Mouse (Mus musculus) limb, embryonic 13.5 days (tissue): ENCODE results near the gene Car15. TPM values are rescaled to one million over a fixed set of nuclear protein-coding genes. Genes with fewer than 3 reads are reported as not detected.

ENCODE experiments used
- ATAC-seq: fragments of 200-750 bp; cut with Nextera tagmentation; 2 replicates; pipeline ENCODE4 v1.8.0; 2017; ENCODE audit warnings: low read depth, moderate number of reproducible peaks, moderate TSS enrichment; ENCODE audit not compliant: low FRiP score
- H3K27ac ChIP-seq: fragments of 300-500 bp; sonication (generic); 2 replicates; pipeline ENCODE4 v1.5.1; 2015; ENCODE audit warnings: inconsistent platforms, mild to moderate bottlenecking, moderate library complexity
- H3K27me3 ChIP-seq: fragments of 300-500 bp; sonication (generic); 2 replicates; pipeline ENCODE4 v1.6.1; 2015; ENCODE audit warnings: mild to moderate bottlenecking, inconsistent platforms
- H3K36me3 ChIP-seq: fragments of 300-500 bp; sonication (generic); 2 replicates; pipeline ENCODE4 v1.6.1; 2015; ENCODE audit warnings: inconsistent platforms, mild to moderate bottlenecking, moderate library complexity
- H3K4me1 ChIP-seq: fragments of 300-500 bp; sonication (generic); 2 replicates; pipeline ENCODE4 v1.6.1; 2015; ENCODE audit warnings: inconsistent platforms
- H3K4me2 ChIP-seq: fragments of 300-500 bp; sonication (generic); replicated peaks from 2 replicates; pipeline ENCODE4 v1.6.1; 2015; ENCODE audit warnings: inconsistent platforms, mild to moderate bottlenecking, moderate library complexity
- H3K4me3 ChIP-seq: fragments of 300-500 bp; sonication (generic); 2 replicates; pipeline ENCODE4 v1.5.1; 2015; ENCODE audit warnings: moderate library complexity, mild to moderate bottlenecking, inconsistent platforms
- H3K9ac ChIP-seq: fragments of 300-500 bp; sonication (generic); 2 replicates; pipeline ENCODE4 v1.6.1; 2015; ENCODE audit warnings: mild to moderate bottlenecking, inconsistent platforms
- H3K9me3 ChIP-seq: fragments of 300-500 bp; sonication (generic); 2 replicates; pipeline ENCODE4 v1.6.1; 2016; ENCODE audit warnings: inconsistent platforms
- WGBS: fragments of 180-500 bp; shearing (Covaris S2); methylation state at CpG from one replicate; pipeline ENCODE4 v1.1.7; 2015; 5-methylcytosine and 5-hydroxymethylcytosine counted together
- polyA plus RNA-seq: library from polyadenylated mRNA; unstranded; fragments of >200 nt; fragmentation: Nextera tagmentation; extraction: Ambion mirVana; gene quantifications from 2 replicates; pipeline ENCODE4 v1.2.1, GENCODE M21; 2015

The Car15 gene
- polyA plus RNA-seq, 1 experiment from 2014 or later: 3.0 TPM

DNA sequence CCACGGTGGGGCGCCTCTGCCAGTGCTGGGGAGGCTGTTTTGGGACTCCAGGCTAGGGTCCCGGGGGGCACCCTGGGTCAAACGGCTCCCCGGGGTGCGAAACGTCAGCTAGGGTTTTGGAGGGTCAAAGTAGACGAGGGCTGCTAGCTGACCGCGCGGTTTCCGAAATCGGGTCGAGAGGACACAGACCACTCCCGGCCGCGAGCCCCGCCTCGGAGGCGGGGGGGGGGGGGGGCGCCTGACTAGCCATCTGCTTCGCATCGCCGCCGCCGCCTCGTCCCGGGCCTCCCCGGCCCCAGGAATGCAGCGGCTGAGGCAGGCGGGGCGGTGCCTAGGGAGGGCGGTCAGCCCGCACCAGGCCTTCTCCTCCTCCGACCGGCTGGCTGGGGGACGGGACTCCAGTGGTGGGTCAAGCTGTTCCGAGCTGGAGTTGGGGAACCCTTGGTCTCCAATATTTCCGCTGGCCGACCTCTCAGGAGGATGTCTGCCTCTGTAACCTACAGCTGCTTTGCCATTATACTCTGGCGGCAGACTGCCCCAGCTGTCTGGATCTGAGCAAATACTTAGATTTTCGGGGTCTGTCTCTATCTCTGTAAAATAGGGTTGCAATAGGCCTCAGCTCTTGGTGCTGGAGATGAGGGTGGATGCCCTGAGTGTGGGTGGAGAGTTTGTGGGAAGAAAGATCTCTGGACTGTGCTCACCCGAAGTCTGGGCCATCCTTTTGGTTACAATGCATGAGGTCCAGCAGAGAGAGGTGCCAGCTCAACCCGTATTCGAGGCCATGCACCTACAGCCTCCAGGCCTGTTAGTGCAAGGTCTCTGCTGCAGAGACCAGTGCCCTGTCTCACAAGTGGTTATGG is 39.6 kb downstream of the Car15 start:
- 2% methylated on average over 36 of the region's 45 CpGs for WGBS
- peaks cover 68% of the 10 kb centered on the region for H3K4me1 ChIP-seq
- peak overlapping the region; percentile 75 for H3K4me2 ChIP-seq
- H3K9ac ChIP-seq: peak overlapping the region; percentile 97
- peaks cover 30% of the 10 kb centered on the region for H3K27me3 ChIP-seq
- H3K4me3 ChIP-seq: peak overlapping the region; percentile 93
- H3K27ac ChIP-seq: peak overlapping the region; percentile 98
- H3K36me3 ChIP-seq: peaks cover 18% of the 10 kb centered on the region
- H3K9me3 ChIP-seq: no peaks in the 10 kb centered on the region
- ATAC-seq: peak; percentile 54

DNA sequence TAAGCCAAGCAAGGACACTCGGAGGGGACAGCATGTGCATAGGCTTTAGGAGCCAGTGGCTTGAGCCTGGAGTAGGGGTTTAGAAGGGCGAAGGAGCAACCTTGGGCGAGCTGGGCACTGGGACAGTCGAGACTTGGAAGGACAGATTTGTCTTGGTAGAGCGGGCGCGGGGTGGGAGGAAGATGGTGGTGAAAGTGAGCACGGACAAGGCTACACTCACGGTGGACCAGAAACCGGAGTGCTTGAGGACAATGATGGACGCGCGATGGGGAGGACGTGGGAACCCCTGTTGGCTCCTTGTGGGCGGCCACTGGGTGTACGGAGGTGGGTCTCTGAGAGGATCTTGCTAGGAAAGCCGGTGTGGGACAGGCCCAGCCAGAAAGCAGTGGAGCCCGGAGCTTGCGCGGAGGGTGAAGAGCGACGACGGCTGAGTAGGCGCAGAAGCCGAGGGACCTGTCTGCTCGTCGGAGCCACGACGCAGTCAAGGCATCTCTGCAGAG is 40.3 kb downstream of the Car15 start:
- 1% methylated on average over 29 of the region's 29 CpGs for WGBS

DNA sequence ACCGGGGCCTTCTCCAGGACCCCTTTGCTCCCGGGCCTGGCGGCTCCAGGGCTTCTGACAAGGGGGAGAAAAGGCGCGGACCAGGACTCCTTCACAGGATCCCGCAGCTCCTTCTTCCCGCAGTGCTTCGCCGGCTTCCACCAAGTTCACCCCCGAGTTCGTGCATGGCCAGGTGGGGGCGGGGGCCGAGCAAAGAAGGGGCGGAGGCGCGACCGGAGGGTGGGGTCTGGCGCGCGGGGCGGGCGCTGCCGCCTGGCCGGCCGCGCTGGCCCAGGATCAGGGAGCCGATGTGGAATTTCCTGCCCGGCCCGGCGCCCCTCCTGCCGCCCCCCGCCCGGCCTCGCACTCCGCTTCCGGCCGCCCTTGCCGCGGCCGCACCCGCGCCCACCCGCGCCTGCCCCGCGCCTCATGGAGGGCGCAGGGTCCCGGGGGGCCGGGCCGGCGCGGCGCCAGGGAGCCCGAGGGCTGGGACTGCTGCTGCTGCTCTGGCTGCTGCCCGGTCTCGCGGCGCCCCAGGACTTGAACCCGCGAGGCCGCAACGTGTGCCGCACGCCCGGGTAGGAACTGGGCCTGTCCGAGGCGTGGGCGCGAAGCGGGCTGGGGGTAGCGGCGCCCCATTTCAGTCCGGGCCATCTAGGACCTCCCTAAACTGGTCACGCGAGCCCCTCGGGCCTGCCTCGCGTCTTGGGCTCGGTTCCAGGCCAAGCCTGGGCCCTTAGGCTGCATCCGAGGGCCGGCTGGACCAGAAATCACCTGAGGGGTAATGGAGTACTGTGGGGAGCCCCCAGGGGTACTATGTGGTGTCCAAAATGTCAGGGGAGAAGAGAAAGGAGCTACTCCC is 41.0 kb downstream of the Car15 start, which contains the start of gene Scarf2:
Gene Scarf2 (plus strand): TSS at position 312 of the 841 bp plus-strand sequence.
- peak; percentile 79 for ATAC-seq
- peaks cover 17% of the 10 kb centered on the region for H3K27me3 ChIP-seq
- H3K4me3 ChIP-seq: peak within 1 kb of the TSS; percentile 93
- H3K27ac ChIP-seq: peak within 1 kb of the TSS; percentile 98
- H3K36me3 ChIP-seq: peaks cover 22% of the 10 kb centered on the region
- peak within 1 kb of the TSS; percentile 97 for H3K9ac ChIP-seq
- H3K4me2 ChIP-seq: peak within 1 kb of the TSS; percentile 75
- H3K9me3 ChIP-seq: no peaks in the 10 kb centered on the region
- WGBS: under 1% methylated on average over 63 of the region's 81 CpGs
- peaks cover 54% of the 10 kb centered on the region for H3K4me1 ChIP-seq

More for the DNA sequence above, 40.3 kb downstream of the Car15 start:
- peaks cover 18% of the 10 kb centered on the region for H3K36me3 ChIP-seq
- peak; percentile 19; the same call in 1 of the 2 replicates for ATAC-seq
- H3K4me3 ChIP-seq: peak overlapping the region; percentile 93
- peaks cover 61% of the 10 kb centered on the region for H3K4me1 ChIP-seq
- H3K27ac ChIP-seq: peak overlapping the region; percentile 98
- no peaks in the 10 kb centered on the region for H3K9me3 ChIP-seq
- H3K27me3 ChIP-seq: peaks cover 23% of the 10 kb centered on the region
- H3K9ac ChIP-seq: peak overlapping the region; percentile 97
- H3K4me2 ChIP-seq: peak overlapping the region; percentile 75

DNA sequence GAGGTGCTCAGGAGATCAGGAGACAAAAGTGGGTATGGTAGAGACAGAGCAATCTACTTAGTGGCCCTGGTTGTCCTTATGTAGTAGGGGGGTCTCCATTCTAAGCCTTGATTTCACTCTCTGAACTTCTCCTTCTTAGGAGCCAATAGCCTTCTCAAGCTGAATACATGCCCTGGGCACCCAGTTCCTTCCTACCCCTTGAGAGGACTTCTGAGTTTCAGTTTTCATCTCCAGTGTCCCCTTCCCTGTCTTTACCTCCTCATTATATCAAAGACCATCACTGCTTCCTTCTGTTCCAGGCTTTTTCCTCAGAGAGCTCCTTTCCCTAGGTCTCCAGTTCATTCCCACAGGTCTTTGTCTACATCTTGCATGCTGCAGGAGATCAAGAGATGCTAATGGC is 41.6 kb downstream of the Car15 start:
- H3K27me3 ChIP-seq: peaks cover 10% of the 10 kb centered on the region; the same call in 1 of the 2 replicates
- H3K4me1 ChIP-seq: peaks cover 48% of the 10 kb centered on the region
- no peak for ATAC-seq
- peak overlapping the region; percentile 98 for H3K27ac ChIP-seq
- H3K4me2 ChIP-seq: peak overlapping the region; percentile 75
- H3K9ac ChIP-seq: peak overlapping the region; percentile 97
- H3K4me3 ChIP-seq: peak overlapping the region; percentile 93
- no peaks in the 10 kb centered on the region for H3K9me3 ChIP-seq
- peaks cover 29% of the 10 kb centered on the region for H3K36me3 ChIP-seq

DNA sequence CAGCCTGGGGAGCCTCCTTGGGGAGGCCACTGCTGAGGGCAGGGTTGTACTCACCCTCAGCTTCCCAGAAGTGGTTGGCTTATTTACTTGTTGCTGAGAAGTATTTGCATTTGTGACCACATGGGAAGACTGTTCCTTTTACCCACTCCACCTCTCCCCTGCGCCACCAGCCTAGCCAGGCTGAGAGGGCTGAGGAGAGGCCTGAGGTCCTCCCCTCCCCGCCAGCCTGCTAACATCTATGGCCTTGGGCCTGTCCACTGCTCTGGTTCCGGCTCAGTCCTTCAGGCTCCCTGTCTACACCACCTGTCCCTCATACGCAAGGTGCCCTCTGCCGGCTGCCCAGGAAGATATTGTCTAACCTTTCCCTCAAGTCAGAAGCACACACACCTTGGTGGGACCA is 42.5 kb downstream of the Car15 start:
- no peak for ATAC-seq
- H3K27ac ChIP-seq: peak overlapping the region; percentile 98; the same call in 1 of the 2 replicates
- H3K4me3 ChIP-seq: no peak overlapping the region
- H3K27me3 ChIP-seq: peaks cover 9% of the 10 kb centered on the region; the same call in 1 of the 2 replicates
- no peaks in the 10 kb centered on the region for H3K9me3 ChIP-seq
- WGBS: 52% methylated on average over 5 of the region's 5 CpGs
- H3K4me1 ChIP-seq: peaks cover 39% of the 10 kb centered on the region
- H3K36me3 ChIP-seq: peaks cover 38% of the 10 kb centered on the region
- H3K9ac ChIP-seq: peak overlapping the region; percentile 40; the same call in 1 of the 2 replicates
- H3K4me2 ChIP-seq: no peak overlapping the region

DNA sequence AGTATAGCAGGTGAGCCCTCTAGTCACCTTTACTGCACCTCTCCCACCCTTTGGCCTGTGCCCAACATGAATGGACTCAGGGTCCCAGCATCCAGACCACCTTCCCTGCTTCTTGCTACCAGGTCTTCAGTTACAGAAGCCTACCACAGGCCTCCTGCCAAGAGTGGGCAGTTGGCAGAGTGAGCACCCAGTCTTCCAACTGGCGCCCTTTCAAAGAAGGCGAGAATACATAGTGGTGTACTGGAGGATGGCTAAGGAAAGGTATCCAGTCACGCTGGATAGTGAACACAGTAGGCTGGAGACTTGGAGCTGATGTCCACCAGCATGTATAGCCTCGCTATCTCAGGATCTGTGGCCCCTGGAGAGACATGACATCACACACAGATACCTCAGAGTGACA is 44.1 kb downstream of the Car15 start:
- H3K4me1 ChIP-seq: peaks cover 24% of the 10 kb centered on the region
- no peaks in the 10 kb centered on the region for H3K9me3 ChIP-seq
- H3K4me3 ChIP-seq: no peak overlapping the region
- H3K27me3 ChIP-seq: 0 out of 2 replicates have a peak, but pooled peaks cover under 1% of the 10 kb centered on the region
- no peak for ATAC-seq
- H3K4me2 ChIP-seq: no peak overlapping the region
- peaks cover 54% of the 10 kb centered on the region for H3K36me3 ChIP-seq
- 94% methylated on average over 4 of the region's 4 CpGs for WGBS
- H3K27ac ChIP-seq: no peak overlapping the region
- H3K9ac ChIP-seq: no peak overlapping the region

DNA sequence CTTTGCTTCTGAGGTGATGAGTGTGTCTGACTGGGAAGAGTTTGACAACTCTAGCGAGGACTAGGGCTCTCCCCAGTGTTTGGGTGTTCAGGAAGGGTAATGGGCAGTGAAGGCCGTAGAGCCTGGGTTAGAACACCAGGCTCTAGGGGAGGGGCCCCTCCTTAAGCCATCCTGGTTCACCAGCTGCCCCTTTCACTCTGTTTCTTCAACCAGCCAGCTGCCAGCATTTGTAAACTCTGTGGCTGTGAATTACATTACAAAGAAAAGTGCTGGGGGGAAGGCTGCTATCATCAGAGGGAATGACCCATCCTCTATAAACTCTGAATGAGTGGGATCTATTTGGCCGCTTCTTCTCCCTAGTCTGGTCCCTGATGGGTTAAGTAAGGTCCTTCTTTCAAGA is 45.4 kb downstream of the Car15 start:
- Histone ChIP-seq H3K4me3 (no peak overlapping the region), H3K27me3 (no peaks in the 10 kb centered on the region), H3K4me2 (no peak overlapping the region), H3K36me3 (peaks cover 65% of the 10 kb centered on the region), H3K4me1 (peaks cover 19% of the 10 kb centered on the region), H3K9me3 (no peaks in the 10 kb centered on the region), H3K9ac (no peak overlapping the region; the same call in 1 of the 2 replicates), H3K27ac (no peak overlapping the region)
- no peak for ATAC-seq
- WGBS: 46% methylated on average over 3 of the region's 3 CpGs

DNA sequence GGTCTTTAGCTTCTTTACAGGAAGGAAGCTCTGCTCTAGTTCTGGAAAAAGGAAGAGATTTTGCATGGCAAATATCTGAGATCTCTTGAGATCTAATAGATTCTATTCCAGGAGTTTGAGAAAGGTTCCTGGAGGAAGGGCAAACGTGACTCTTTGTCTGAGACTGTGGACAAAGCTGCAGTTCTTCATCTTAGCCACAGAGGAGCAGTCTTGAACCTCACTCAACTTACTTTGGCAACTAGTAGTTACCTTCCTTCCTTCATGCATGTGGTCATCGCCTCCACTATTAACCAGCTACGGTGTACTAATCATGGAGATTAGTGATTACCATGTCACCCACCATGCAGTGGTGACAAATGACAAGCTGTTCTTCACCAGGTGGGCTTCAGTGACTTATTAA is 52.8 kb downstream of the Car15 start:
- ATAC-seq: no peak
- H3K4me2 ChIP-seq: no peak overlapping the region
- H3K9ac ChIP-seq: no peak overlapping the region
- no peaks in the 10 kb centered on the region for H3K9me3 ChIP-seq
- no peaks in the 10 kb centered on the region for H3K4me1 ChIP-seq
- WGBS: 51% methylated on average over 3 of the region's 3 CpGs
- peaks cover 95% of the 10 kb centered on the region for H3K36me3 ChIP-seq
- no peaks in the 10 kb centered on the region for H3K27me3 ChIP-seq
- H3K27ac ChIP-seq: no peak overlapping the region
- H3K4me3 ChIP-seq: no peak overlapping the region

Other genes with a start within 250 kb of the Car15 start
- 40.0 and 42.7 TPM in 2 replicates for gene Smpd4, start 219.0 kb downstream of the Car15 start, polyA plus RNA-seq
- 9.0 and 9.8 TPM in 2 replicates for gene Ccdc74a, start 191.9 kb downstream of the Car15 start, polyA plus RNA-seq
- 48.1 and 49.8 TPM in 2 replicates for gene Med15, start 105.5 kb downstream of the Car15 start, polyA plus RNA-seq
- gene Klhl22, start 78.7 kb downstream of the Car15 start, polyA plus RNA-seq: 92.9 and 106 TPM in 2 replicates
- 28.8 and 29.4 TPM in 2 replicates for gene Scarf2, start 41.1 kb downstream of the Car15 start, polyA plus RNA-seq
- gene B830017H08Rik, start 5.2 kb downstream of the Car15 start, polyA plus RNA-seq: 0.09 and 0.36 TPM in 2 replicates
- 0.32 and 0.53 TPM in 2 replicates for gene Gm20518, start 53.3 kb upstream of the Car15 start, polyA plus RNA-seq
- gene Tssk1, start 55.9 kb upstream of the Car15 start, polyA plus RNA-seq: 0.04 TPM in 1 of 2 replicates, not detected in the other
- gene Dgcr2, start 60.2 kb upstream of the Car15 start, polyA plus RNA-seq: 97.8 and 105 TPM in 2 replicates
- 0.17 TPM in 1 of 2 replicates, not detected in the other for gene Tssk2, start 60.3 kb upstream of the Car15 start, polyA plus RNA-seq
- gene Ess2, start 73.0 kb upstream of the Car15 start, polyA plus RNA-seq: 49.8 and 50.7 TPM in 2 replicates
- 0.13 TPM in 1 of 2 replicates, not detected in the other for gene Gsc2, start 76.7 kb upstream of the Car15 start, polyA plus RNA-seq
- 84.0 and 85.0 TPM in 2 replicates for gene Slc25a1, start 89.9 kb upstream of the Car15 start, polyA plus RNA-seq
- 0.37 TPM in 1 of 2 replicates, not detected in the other for gene Vpreb2, start 142.1 kb upstream of the Car15 start, polyA plus RNA-seq
- gene Dgcr6, start 214.5 kb upstream of the Car15 start, polyA plus RNA-seq: 113 and 115 TPM in 2 replicates